Mouse (Mus musculus): ENCODE data around the gene Mturn. TPM values are rescaled to one million over a fixed set of nuclear protein-coding genes. Genes with fewer than 3 reads are reported as not detected.

The Mturn gene
- polyA plus RNA-seq, 1 experiment from 2014 or later: 3.7 TPM

Other genes starting within 250 kb of the Mturn start
- gene Scrn1, start 115.1 kb upstream of the Mturn start, polyA plus RNA-seq (2014; fragmentation: Nextera tagmentation; extraction: Ambion mirVana): 15.5 and 17.7 TPM in 2 replicates
- 13.0 and 13.6 TPM in 2 replicates for gene Plekha8, start 86.5 kb upstream of the Mturn start, polyA plus RNA-seq (2014; fragmentation: Nextera tagmentation; extraction: Ambion mirVana)
- 23.5 and 34.3 TPM in 2 replicates for gene Fkbp14, start 84.3 kb upstream of the Mturn start, polyA plus RNA-seq (2014; fragmentation: Nextera tagmentation; extraction: Ambion mirVana)
- gene Znrf2, start 135.3 kb downstream of the Mturn start, polyA plus RNA-seq (2014; fragmentation: Nextera tagmentation; extraction: Ambion mirVana): 3.1 and 3.2 TPM in 2 replicates

Measured in heart, embryonic 11.5 days (tissue).